8 mouse cellular contexts compared by ENCODE assay signal in genomic region chr9:56463686-56464515, GRCm38 (mm10). TPM values are rescaled to one million over a fixed set of nuclear protein-coding genes. Genes with fewer than 3 reads are reported as not detected.
DNase-seq lines count a peak whose midpoint lies in the region; ATAC-seq lines count a peak whose summit lies in the region.

No protein-coding gene starts in this region.

- H3K27ac ChIP-seq in neural tube, embryonic 14.5 days (ENCODE audit: low read depth, low read length) = peak overlapping the region; percentile 29; the same call in 1 of the 2 replicates
- H3K27ac ChIP-seq in neural tube, embryonic 15.5 days (replicated peaks) = no peak overlapping the region
- H3K27ac ChIP-seq in kidney, embryonic 15.5 days = peak overlapping the region; percentile 85
- H3K27ac ChIP-seq in stomach, embryonic 15.5 days = peak overlapping the region; percentile 64

- no peak overlapping the region for H3K4me2 ChIP-seq in neural tube, embryonic 14.5 days (ENCODE audit: low read depth, low read length)
- H3K4me2 ChIP-seq in neural tube, embryonic 15.5 days = no peak overlapping the region
- peak overlapping the region; percentile 38; the same call in 1 of the 2 replicates for H3K4me2 ChIP-seq in kidney, embryonic 15.5 days
- H3K4me2 ChIP-seq in stomach, embryonic 15.5 days = no peak overlapping the region

- H3K4me1 ChIP-seq in neural tube, embryonic 14.5 days (ENCODE audit: control insufficient read depth, insufficient read depth, low read length) = peaks cover 15% of the 10 kb centered on the region
- peaks cover 39% of the 10 kb centered on the region for H3K4me1 ChIP-seq in neural tube, embryonic 15.5 days
- H3K4me1 ChIP-seq in kidney, embryonic 15.5 days = peaks cover 53% of the 10 kb centered on the region
- H3K4me1 ChIP-seq in stomach, embryonic 15.5 days = peaks cover 30% of the 10 kb centered on the region

- no peak overlapping the region for H3K4me3 ChIP-seq in neural tube, embryonic 14.5 days (ENCODE audit: low read depth, low read length)
- no peak overlapping the region for H3K4me3 ChIP-seq in neural tube, embryonic 15.5 days (replicated peaks)
- no peak overlapping the region for H3K4me3 ChIP-seq in kidney, embryonic 15.5 days (replicated peaks)
- H3K4me3 ChIP-seq in stomach, embryonic 15.5 days (replicated peaks) = no peak overlapping the region

- ATAC-seq in neural tube, embryonic 14.5 days (ENCODE audit: low read depth) = no peak
- ATAC-seq in neural tube, embryonic 15.5 days (ENCODE audit: low FRiP score) = no peak
- peak; percentile 65 for ATAC-seq in kidney, embryonic 15.5 days (replicated peaks; ENCODE audit: low FRiP score)
- ATAC-seq in stomach, embryonic 15.5 days (ENCODE audit: insufficient read depth, low FRiP score, low read depth) = peak; percentile 56; the same call in 1 of the 2 replicates

- H3K9me3 ChIP-seq in neural tube, embryonic 14.5 days (ENCODE audit: control insufficient read depth, low read length) = no peaks in the 10 kb centered on the region
- no peaks in the 10 kb centered on the region for H3K9me3 ChIP-seq in neural tube, embryonic 15.5 days (replicated peaks)
- H3K9me3 ChIP-seq in kidney, embryonic 15.5 days (replicated peaks) = no peaks in the 10 kb centered on the region
- H3K9me3 ChIP-seq in stomach, embryonic 15.5 days = no peaks in the 10 kb centered on the region

- WGBS in neural tube, embryonic 14.5 days = 35% methylated on average over 4 of the region's 4 CpGs
- 31% methylated on average over 4 of the region's 4 CpGs for WGBS in neural tube, embryonic 15.5 days
- WGBS in kidney, embryonic 15.5 days = 35% methylated on average over 4 of the region's 4 CpGs
- 38% methylated on average over 4 of the region's 4 CpGs for WGBS in stomach, embryonic 15.5 days

- H3K27me3 ChIP-seq in neural tube, embryonic 14.5 days (ENCODE audit: control insufficient read depth, insufficient read depth, low read length) = no peaks in the 10 kb centered on the region
- H3K27me3 ChIP-seq in neural tube, embryonic 15.5 days (replicated peaks) = no peaks in the 10 kb centered on the region
- no peaks in the 10 kb centered on the region for H3K27me3 ChIP-seq in kidney, embryonic 15.5 days
- H3K27me3 ChIP-seq in stomach, embryonic 15.5 days (replicated peaks) = no peaks in the 10 kb centered on the region

- no peak overlapping the region for H3K9ac ChIP-seq in neural tube, embryonic 14.5 days (replicated peaks; ENCODE audit: low read depth, low read length)
- no peak overlapping the region for H3K9ac ChIP-seq in neural tube, embryonic 15.5 days (replicated peaks)
- no peak overlapping the region for H3K9ac ChIP-seq in kidney, embryonic 15.5 days
- no peak overlapping the region for H3K9ac ChIP-seq in stomach, embryonic 15.5 days

- H3K36me3 ChIP-seq in neural tube, embryonic 14.5 days (ENCODE audit: control insufficient read depth, insufficient read depth, low read length) = no peaks in the 10 kb centered on the region
- H3K36me3 ChIP-seq in neural tube, embryonic 15.5 days = no peaks in the 10 kb centered on the region
- H3K36me3 ChIP-seq in kidney, embryonic 15.5 days = peaks cover 10% of the 10 kb centered on the region
- 0 out of 2 replicates have a peak, but pooled peaks cover 3% of the 10 kb centered on the region for H3K36me3 ChIP-seq in stomach, embryonic 15.5 days

- peak; percentile 84 to 86 for DNase-seq in heart, adult 9 months (ENCODE audit: low spot score in 2 of 2)
- no peak for DNase-seq in frontal cortex, postnatal 25 days (ENCODE audit: low spot score in 2 of 2)
- DNase-seq in B cell, adult 2 months = no peak
- no peak for DNase-seq in right cerebral cortex, postnatal 14 days

RNA-seq across cellular contexts. Expression of gene Hmg20a, which starts 45.5 kb away (rescaled TPM):
- polyA plus RNA-seq in neural tube, embryonic 14.5 days (2014; fragmentation: Nextera tagmentation; extraction: Ambion mirVana) = 86.3 and 92.1 TPM in 2 replicates
- 69.4 and 72.6 TPM in 2 replicates for polyA plus RNA-seq in neural tube, embryonic 15.5 days (2015; fragmentation: Nextera tagmentation; extraction: Ambion mirVana)
- polyA plus RNA-seq in kidney, embryonic 15.5 days (2015; fragmentation: Nextera tagmentation; extraction: Ambion mirVana) = 58.0 and 64.0 TPM in 2 replicates
- polyA plus RNA-seq in stomach, embryonic 15.5 days (2015; fragmentation: Nextera tagmentation; extraction: Ambion mirVana) = 44.4 and 48.6 TPM in 2 replicates

RNA-seq across cellular contexts. Expression of gene Peak1, which starts 46.0 kb away (rescaled TPM):
- polyA plus RNA-seq in neural tube, embryonic 14.5 days (2014; fragmentation: Nextera tagmentation; extraction: Ambion mirVana) = 9.0 and 12.0 TPM in 2 replicates
- polyA plus RNA-seq in neural tube, embryonic 15.5 days (2015; fragmentation: Nextera tagmentation; extraction: Ambion mirVana) = 6.5 and 8.1 TPM in 2 replicates
- 14.8 and 17.5 TPM in 2 replicates for polyA plus RNA-seq in kidney, embryonic 15.5 days (2015; fragmentation: Nextera tagmentation; extraction: Ambion mirVana)
- polyA plus RNA-seq in stomach, embryonic 15.5 days (2015; fragmentation: Nextera tagmentation; extraction: Ambion mirVana) = 12.8 and 13.8 TPM in 2 replicates

Comparison
In these comparisons a context has a peak if more than half of its experiments do, and no peak if none do; other contexts are left out.
1. ATAC-seq: peak in kidney, embryonic 15.5 days (single experiment) and stomach, embryonic 15.5 days (single experiment); none in neural tube, embryonic 14.5 days (single experiment) and neural tube, embryonic 15.5 days (single experiment).
2. DNase-seq: peak in heart, adult 9 months (2 of 2); none in frontal cortex, postnatal 25 days (0 of 2), B cell, adult 2 months (0 of 2) and right cerebral cortex, postnatal 14 days (single experiment).